Mouse (Mus musculus): ENCODE measurements around the gene Grwd1.

GRCm38 (mm10) chr7:45793969-45794585 is 36.7 kb downstream of the Grwd1 start:
- TF ChIP-seq CTCF (IDR thresholded peaks at IDR 0.05; ENCODE audit: borderline replicate concordance, extremely low read depth, insufficient read depth, insufficient read length) (no peak), POLR2A (IDR thresholded peaks at IDR 0.05; ENCODE audit: borderline replicate concordance, extremely low read depth, insufficient read depth, insufficient read length, poor library complexity, severe bottlenecking) (no peak)

Measured in brain, embryonic 14.5 days (tissue).